Mouse (Mus musculus) G1E (cell line): ENCODE data around the gene Tmeff2.

Source experiments
- GATA1 ChIP-seq: IDR thresholded peaks from 2 replicates; pipeline ENCODE4 v1.6.1; 2012; ENCODE audit warnings: borderline replicate concordance, low read length, inconsistent platforms, mixed read lengths
- POLR2AphosphoS5 ChIP-seq: IDR thresholded peaks from 2 replicates; pipeline ENCODE4 v1.6.1; 2012; ENCODE audit warnings: low read depth, low read length, inconsistent platforms; ENCODE audit not compliant: insufficient replicate concordance

- no peak for TF ChIP-seq GATA1
- TF ChIP-seq POLR2AphosphoS5 = no peak
These were observed 39.9 kb downstream of the Tmeff2 start for GRCm38 (mm10) chr1:50940131-50941039.
